Mouse (Mus musculus) G1E-ER4 (cell line): ENCODE measurements around the gene Runx3. TPM values are rescaled to one million over a fixed set of nuclear protein-coding genes. Genes with fewer than 3 reads are reported as not detected.

Experiments
- GATA1 ChIP-seq: IDR thresholded peaks from one replicate; pipeline ENCODE4 v1.8.0; 2012; ENCODE audit warnings: low read length, inconsistent platforms
- polyA plus RNA-seq: library from polyadenylated mRNA; stranded (reverse); fragments of >175 nt; gene quantifications from 2 replicates; pipeline ENCODE4 v1.2.3, GENCODE M21; 2012

The Runx3 gene
- polyA plus RNA-seq, 1 experiment, result not detected

GRCm38 (mm10) chr4:135130156-135130555, 9.7 kb downstream of the Runx3 start:
- no peak for TF ChIP-seq GATA1

- no peak for TF ChIP-seq GATA1
Observed at GRCm38 (mm10) chr4:135131145-135131544, 10.7 kb downstream of the Runx3 start.

- no peak for TF ChIP-seq GATA1
Observed at GRCm38 (mm10) chr4:135132797-135133196, 12.3 kb downstream of the Runx3 start.

- TF ChIP-seq GATA1, result no peak
Observed at GRCm38 (mm10) chr4:135133711-135134110, 13.3 kb downstream of the Runx3 start.

GRCm38 (mm10) chr4:135135331-135135730, 14.9 kb downstream of the Runx3 start:
- no peak for TF ChIP-seq GATA1

GRCm38 (mm10) chr4:135136202-135136601, 15.8 kb downstream of the Runx3 start:
- TF ChIP-seq GATA1, result no peak

- TF ChIP-seq GATA1, result no peak
Observed at GRCm38 (mm10) chr4:135136612-135137011, 16.2 kb downstream of the Runx3 start.

- TF ChIP-seq GATA1, result no peak
Observed at GRCm38 (mm10) chr4:135140647-135141515, 20.4 kb downstream of the Runx3 start.

- no peak for TF ChIP-seq GATA1
Observed at GRCm38 (mm10) chr4:135141720-135142119, 21.3 kb downstream of the Runx3 start.

GRCm38 (mm10) chr4:135146734-135147133, 26.3 kb downstream of the Runx3 start:
- TF ChIP-seq GATA1, result no peak

GRCm38 (mm10) chr4:135148660-135149059, 28.2 kb downstream of the Runx3 start:
- no peak for TF ChIP-seq GATA1

- TF ChIP-seq GATA1, result no peak
Observed at GRCm38 (mm10) chr4:135150031-135150801, 29.8 kb downstream of the Runx3 start.

- no peak for TF ChIP-seq GATA1
Observed at GRCm38 (mm10) chr4:135151111-135151987, 30.9 kb downstream of the Runx3 start.

GRCm38 (mm10) chr4:135151988-135152594, 31.6 kb downstream of the Runx3 start:
- no peak for TF ChIP-seq GATA1

GRCm38 (mm10) chr4:135152834-135153259, 32.4 kb downstream of the Runx3 start:
- no peak for TF ChIP-seq GATA1
